Mouse (Mus musculus) neural tube, embryonic 15.5 days (tissue): ENCODE data around the gene Nfia. TPM values are rescaled to one million over a fixed set of nuclear protein-coding genes. Genes with fewer than 3 reads are reported as not detected.

Source experiments
- ATAC-seq: fragments of 200-750 bp; cut with Nextera tagmentation; 2 replicates; pipeline ENCODE4 v1.8.0; 2017; ENCODE audit warnings: mild to moderate bottlenecking, moderate TSS enrichment, moderate library complexity; ENCODE audit not compliant: low FRiP score
- H3K27ac ChIP-seq: fragments of 300-500 bp; sonication (generic); replicated peaks from 2 replicates; pipeline ENCODE4 v1.5.1; 2015; ENCODE audit warnings: mild to moderate bottlenecking, inconsistent platforms
- H3K27me3 ChIP-seq: fragments of 300-500 bp; sonication (generic); replicated peaks from 2 replicates; pipeline ENCODE4 v1.6.1; 2015; ENCODE audit warnings: inconsistent platforms
- H3K36me3 ChIP-seq: fragments of 300-500 bp; sonication (generic); 2 replicates; pipeline ENCODE4 v1.6.1; 2015; ENCODE audit warnings: inconsistent platforms
- H3K4me1 ChIP-seq: fragments of 300-500 bp; sonication (generic); 2 replicates; pipeline ENCODE4 v1.6.1; 2015; ENCODE audit warnings: inconsistent platforms
- H3K4me2 ChIP-seq: fragments of 300-500 bp; sonication (generic); 2 replicates; pipeline ENCODE4 v1.6.1; 2015; ENCODE audit warnings: inconsistent platforms, mild to moderate bottlenecking, moderate library complexity
- H3K4me3 ChIP-seq: fragments of 300-500 bp; sonication (generic); replicated peaks from 2 replicates; pipeline ENCODE4 v1.5.1; 2015; ENCODE audit warnings: mild to moderate bottlenecking, inconsistent platforms
- H3K9ac ChIP-seq: fragments of 300-500 bp; sonication (generic); replicated peaks from 2 replicates; pipeline ENCODE4 v1.6.1; 2015; ENCODE audit warnings: mild to moderate bottlenecking, inconsistent platforms
- H3K9me3 ChIP-seq: fragments of 300-500 bp; sonication (generic); replicated peaks from 2 replicates; pipeline ENCODE4 v1.6.1; 2016; ENCODE audit warnings: inconsistent platforms
- WGBS: fragments of 180-500 bp; shearing (Covaris S2); methylation state at CpG from one replicate; pipeline ENCODE4 v1.1.7; 2015; ENCODE audit warnings: mixed read lengths; 5-methylcytosine and 5-hydroxymethylcytosine counted together
- polyA plus RNA-seq: library from polyadenylated mRNA; unstranded; fragments of >200 nt; fragmentation: Nextera tagmentation; extraction: Ambion mirVana; gene quantifications from 2 replicates; pipeline ENCODE4 v1.2.1, GENCODE M21; 2015

Nfia gene
- polyA plus RNA-seq, 1 experiment from 2014 or later, result 36.0 TPM

DNA sequence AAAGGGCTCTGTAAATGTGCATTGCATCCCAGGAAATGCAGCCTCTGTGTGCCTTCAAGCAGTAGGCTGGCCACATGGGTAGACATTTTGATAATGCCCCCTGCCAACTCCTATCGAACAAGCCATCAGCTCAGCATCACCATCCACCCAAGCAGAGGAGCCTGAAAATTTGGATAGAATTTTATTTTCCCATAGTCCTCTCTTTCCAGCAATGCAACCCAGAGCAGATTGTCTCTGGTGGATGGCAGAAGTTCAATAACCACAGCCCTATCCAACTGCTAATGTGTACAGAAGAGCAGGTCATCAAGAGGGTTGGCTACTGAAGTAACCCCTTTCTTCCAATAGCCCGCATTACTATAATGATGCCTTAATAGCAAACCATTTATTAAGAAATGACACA is 237.4 kb downstream of the Nfia start:
- Histone ChIP-seq H3K36me3 (no peaks in the 10 kb centered on the region), H3K9ac (no peak overlapping the region), H3K27me3 (no peaks in the 10 kb centered on the region), H3K27ac (peak overlapping the region; percentile 4; the same call in 1 of the 2 replicates), H3K4me3 (no peak overlapping the region), H3K4me2 (no peak overlapping the region), H3K9me3 (no peaks in the 10 kb centered on the region), H3K4me1 (peaks cover 16% of the 10 kb centered on the region)
- WGBS, result 68% methylated on average over 2 of the region's 2 CpGs
- ATAC-seq, result no peak

DNA sequence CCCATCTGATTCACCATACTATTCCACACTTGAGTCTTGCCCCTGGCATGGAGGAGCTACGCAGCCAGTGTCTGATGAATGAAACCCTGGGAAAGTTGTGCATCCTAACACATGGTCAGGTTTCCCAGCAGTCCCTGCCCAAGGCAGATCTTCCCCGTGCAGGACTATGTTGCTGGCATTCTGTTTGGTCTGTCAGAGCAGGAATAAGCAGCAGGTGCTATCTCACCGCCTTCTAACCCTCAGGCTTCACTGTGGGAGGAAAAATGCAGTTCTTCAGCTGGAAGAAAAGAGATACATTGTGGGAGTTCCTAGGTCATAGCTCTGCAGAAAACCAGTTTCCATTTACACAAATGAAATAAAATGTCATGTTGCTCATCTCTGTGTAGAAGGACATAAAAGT is 247.3 kb downstream of the Nfia start:
- no peaks in the 10 kb centered on the region for H3K27me3 ChIP-seq
- no peak overlapping the region for H3K4me2 ChIP-seq
- no peak for ATAC-seq
- H3K4me1 ChIP-seq, result peaks cover 4% of the 10 kb centered on the region; the same call in 1 of the 2 replicates
- no peak overlapping the region for H3K9ac ChIP-seq
- H3K36me3 ChIP-seq, result no peaks in the 10 kb centered on the region
- H3K27ac ChIP-seq, result no peak overlapping the region
- H3K4me3 ChIP-seq, result no peak overlapping the region
- no peaks in the 10 kb centered on the region for H3K9me3 ChIP-seq
- 78% methylated on average over 3 of the region's 3 CpGs for WGBS

DNA sequence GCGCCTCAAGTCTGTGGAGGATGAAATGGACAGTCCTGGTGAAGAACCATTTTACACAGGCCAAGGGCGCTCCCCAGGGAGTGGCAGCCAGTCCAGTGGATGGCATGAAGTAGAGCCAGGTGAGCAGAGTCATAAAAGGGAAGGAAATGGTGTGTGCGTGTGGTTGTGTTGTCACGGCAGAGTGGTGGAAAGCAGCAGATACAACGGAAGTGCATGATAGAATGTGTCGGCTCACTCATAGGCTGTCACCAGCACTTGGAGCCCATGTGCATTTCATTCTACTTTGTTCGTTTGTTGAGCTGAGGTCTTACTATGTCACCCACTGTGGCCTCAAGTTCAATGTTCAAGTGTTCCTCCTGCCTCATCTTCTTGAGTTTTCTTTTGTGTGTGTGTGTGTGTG is 248.3 kb downstream of the Nfia start:
- Histone ChIP-seq H3K4me2 (no peak overlapping the region), H3K4me3 (no peak overlapping the region), H3K27me3 (no peaks in the 10 kb centered on the region), H3K27ac (no peak overlapping the region), H3K4me1 (peaks cover 4% of the 10 kb centered on the region; the same call in 1 of the 2 replicates), H3K36me3 (no peaks in the 10 kb centered on the region), H3K9me3 (no peaks in the 10 kb centered on the region), H3K9ac (no peak overlapping the region)
- WGBS, result 97% methylated on average over 7 of the region's 7 CpGs
- ATAC-seq, result no peak

DNA sequence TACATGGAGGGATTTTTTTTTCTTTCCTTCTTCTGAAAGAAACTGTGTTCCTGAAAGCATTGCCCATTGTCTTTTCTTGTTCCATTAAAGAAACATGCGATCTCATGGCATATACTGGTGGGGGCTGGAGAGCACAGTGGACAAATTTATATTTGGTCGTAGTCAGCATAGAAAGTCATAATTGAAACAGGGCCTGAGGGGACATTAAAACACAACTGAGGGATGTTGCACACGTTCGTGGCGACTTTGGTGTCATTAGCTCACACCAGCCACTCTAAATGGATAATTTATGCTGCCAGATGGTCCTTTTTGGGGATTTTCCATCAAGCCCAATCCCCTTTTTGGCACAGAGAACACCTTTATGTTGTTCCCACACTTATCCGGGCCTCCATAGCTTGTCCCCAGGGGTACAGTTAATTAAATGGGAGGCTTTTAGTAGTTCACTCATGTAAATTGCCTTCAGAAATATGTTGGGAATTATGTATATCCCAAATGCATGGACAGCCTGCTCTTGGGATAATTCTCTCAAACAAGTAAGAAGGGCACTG is 250.8 kb downstream of the Nfia start:
- WGBS, result 30% methylated on average over 6 of the region's 6 CpGs
- H3K27ac ChIP-seq, result no peak overlapping the region
- no peaks in the 10 kb centered on the region for H3K9me3 ChIP-seq
- no peaks in the 10 kb centered on the region for H3K36me3 ChIP-seq
- no peak overlapping the region for H3K9ac ChIP-seq
- no peak for ATAC-seq
- H3K4me2 ChIP-seq, result no peak overlapping the region
- peaks cover 6% of the 10 kb centered on the region; the same call in 1 of the 2 replicates for H3K4me1 ChIP-seq
- H3K4me3 ChIP-seq, result no peak overlapping the region
- no peaks in the 10 kb centered on the region for H3K27me3 ChIP-seq

DNA sequence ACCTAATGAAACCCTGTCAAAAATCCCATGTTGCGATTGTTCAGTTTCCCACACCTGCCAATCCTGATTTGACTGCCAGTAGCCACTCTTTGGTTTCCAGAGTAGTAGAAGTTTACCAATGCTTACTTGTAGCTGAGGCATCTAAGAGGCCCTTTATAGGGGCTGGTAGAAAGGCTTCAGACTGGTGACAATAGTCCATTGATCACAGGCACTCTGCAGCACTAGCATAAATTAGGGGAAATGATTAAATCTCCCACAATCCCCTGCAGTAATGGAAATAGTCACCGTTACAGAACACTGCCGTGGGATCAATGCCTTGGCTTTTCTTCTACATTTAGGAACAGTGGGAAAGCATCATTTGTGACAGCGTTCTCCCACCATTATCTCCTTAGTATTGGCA is 254.9 kb downstream of the Nfia start:
- Histone ChIP-seq H3K4me2 (no peak overlapping the region), H3K4me1 (peaks cover 6% of the 10 kb centered on the region; the same call in 1 of the 2 replicates), H3K27ac (no peak overlapping the region), H3K27me3 (no peaks in the 10 kb centered on the region), H3K9me3 (no peaks in the 10 kb centered on the region), H3K9ac (no peak overlapping the region), H3K4me3 (no peak overlapping the region), H3K36me3 (no peaks in the 10 kb centered on the region)
- WGBS, result 49% methylated on average over 4 of the region's 4 CpGs
- no peak for ATAC-seq

DNA sequence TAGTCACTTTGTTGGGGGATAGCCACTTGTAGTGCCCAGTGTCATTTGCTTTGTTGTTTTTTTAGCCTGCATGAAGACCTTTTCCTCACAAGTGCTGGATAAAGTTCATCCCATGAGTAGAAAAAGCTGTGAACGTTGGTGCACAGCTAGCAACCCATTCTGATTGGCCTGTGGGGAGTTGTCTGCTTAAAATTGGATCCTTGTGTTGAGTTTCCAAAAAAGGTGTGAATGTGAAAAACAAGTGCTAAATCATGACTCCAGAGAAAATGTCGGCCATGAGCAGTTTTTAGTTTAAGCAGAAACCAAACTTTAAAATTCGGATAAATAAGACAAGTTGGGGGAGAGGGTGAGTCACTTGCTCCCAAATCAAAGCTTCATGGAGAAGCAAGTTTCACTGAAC is 259.3 kb downstream of the Nfia start:
- no peak overlapping the region for H3K4me2 ChIP-seq
- no peaks in the 10 kb centered on the region for H3K27me3 ChIP-seq
- 73% methylated on average over 3 of the region's 3 CpGs for WGBS
- no peaks in the 10 kb centered on the region for H3K36me3 ChIP-seq
- 0 out of 2 replicates have a peak, but pooled peaks cover 2% of the 10 kb centered on the region for H3K4me1 ChIP-seq
- H3K4me3 ChIP-seq, result no peak overlapping the region
- ATAC-seq, result no peak
- no peak overlapping the region for H3K9ac ChIP-seq
- H3K27ac ChIP-seq, result no peak overlapping the region
- no peaks in the 10 kb centered on the region for H3K9me3 ChIP-seq

DNA sequence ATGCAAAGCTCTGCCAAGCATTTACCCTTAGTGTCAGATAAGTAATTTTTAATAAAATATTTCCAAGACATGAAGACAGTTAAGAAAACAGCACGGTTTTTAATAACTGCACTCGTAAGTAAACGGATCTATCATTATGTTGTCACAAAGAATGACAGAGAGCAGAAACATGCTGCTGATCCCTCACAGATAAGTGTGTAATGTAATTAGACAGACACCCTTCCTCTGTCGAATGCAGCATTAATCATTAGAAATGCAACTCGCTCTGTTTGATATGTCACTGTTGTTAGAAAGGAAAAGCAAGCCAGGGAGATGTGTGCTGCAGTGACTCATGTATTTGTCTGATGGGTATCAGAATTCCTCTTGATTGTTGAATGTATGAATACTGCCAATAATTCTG is 259.8 kb downstream of the Nfia start:
- H3K9ac ChIP-seq, result no peak overlapping the region
- WGBS, result 68% methylated on average over 5 of the region's 5 CpGs
- no peak for ATAC-seq

DNA sequence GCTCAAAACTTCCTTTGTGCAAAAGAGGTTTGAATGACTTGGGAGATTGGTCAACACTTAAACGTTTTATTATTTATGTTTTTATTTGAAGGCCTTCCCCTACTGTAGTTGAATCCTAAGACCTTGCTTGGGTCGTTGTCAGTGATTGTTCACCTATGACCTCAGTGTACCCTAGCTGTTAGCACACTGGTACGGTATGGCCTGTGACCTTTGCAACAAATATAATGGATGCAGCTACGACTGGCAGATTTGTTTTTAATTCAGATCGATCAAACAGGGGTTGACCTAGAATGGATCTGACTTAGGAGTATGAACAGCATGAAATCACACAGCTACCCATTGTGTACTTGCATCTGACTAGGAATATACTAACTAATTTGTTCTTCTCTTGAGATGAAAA is 266.6 kb downstream of the Nfia start:
- H3K9ac ChIP-seq, result no peak overlapping the region
- no peaks in the 10 kb centered on the region for H3K9me3 ChIP-seq
- WGBS, result 80% methylated on average over 5 of the region's 5 CpGs
- ATAC-seq, result no peak
- no peak overlapping the region for H3K4me2 ChIP-seq
- no peak overlapping the region for H3K4me3 ChIP-seq
- no peaks in the 10 kb centered on the region for H3K36me3 ChIP-seq
- no peaks in the 10 kb centered on the region for H3K27me3 ChIP-seq
- no peaks in the 10 kb centered on the region for H3K4me1 ChIP-seq
- H3K27ac ChIP-seq, result no peak overlapping the region

More for the DNA sequence above, 259.8 kb downstream of the Nfia start:
- H3K27ac ChIP-seq, result no peak overlapping the region
- H3K4me1 ChIP-seq, result 0 out of 2 replicates have a peak, but pooled peaks cover under 1% of the 10 kb centered on the region
- H3K4me3 ChIP-seq, result no peak overlapping the region
- no peaks in the 10 kb centered on the region for H3K27me3 ChIP-seq
- no peaks in the 10 kb centered on the region for H3K36me3 ChIP-seq
- no peak overlapping the region for H3K4me2 ChIP-seq
- H3K9me3 ChIP-seq, result no peaks in the 10 kb centered on the region

DNA sequence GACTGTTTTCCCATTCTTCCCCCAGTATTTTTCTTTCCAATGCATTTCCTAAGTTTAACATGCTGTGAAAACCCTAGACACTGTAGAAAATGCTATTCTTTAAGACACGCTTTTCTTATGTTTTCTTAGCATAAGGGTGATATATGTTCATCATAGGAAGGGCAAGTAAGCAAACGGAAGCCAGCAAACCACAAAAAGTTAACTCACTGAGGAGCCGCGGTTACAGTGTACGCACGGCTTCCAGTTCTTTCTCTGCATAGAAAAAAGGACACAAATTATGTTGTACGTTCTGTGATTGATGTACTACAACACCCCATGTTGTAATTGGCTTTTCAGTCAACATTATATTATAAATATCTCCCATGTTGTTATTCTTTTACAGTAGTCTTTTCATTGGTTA is 267.6 kb downstream of the Nfia start:
- no peaks in the 10 kb centered on the region for H3K9me3 ChIP-seq
- no peaks in the 10 kb centered on the region for H3K4me1 ChIP-seq
- no peak overlapping the region for H3K27ac ChIP-seq
- no peak overlapping the region for H3K4me3 ChIP-seq
- no peak for ATAC-seq
- H3K9ac ChIP-seq, result no peak overlapping the region
- no peak overlapping the region for H3K4me2 ChIP-seq
- WGBS, result 71% methylated on average over 7 of the region's 7 CpGs
- no peaks in the 10 kb centered on the region for H3K27me3 ChIP-seq
- H3K36me3 ChIP-seq, result no peaks in the 10 kb centered on the region

DNA sequence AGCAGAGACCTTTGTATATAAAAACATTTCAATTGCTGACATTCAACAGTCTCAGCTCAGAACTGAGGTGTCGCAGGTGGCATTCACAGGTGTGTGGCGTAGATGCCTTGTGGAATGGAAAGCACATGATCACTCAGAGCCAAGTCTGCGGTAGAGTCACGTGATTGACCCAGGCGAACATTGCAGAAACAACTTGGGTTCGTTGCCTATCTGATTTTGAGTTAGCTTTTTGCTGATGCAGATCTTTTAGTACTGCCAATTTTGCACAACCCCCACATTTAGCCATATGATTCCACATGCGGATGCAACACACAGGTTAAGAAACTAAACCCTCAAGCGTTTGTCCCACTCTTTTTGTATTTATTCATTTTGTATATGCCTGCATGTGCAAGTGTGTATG is 272.1 kb downstream of the Nfia start:
- no peak for ATAC-seq
- no peaks in the 10 kb centered on the region for H3K36me3 ChIP-seq
- WGBS, result 93% methylated on average over 8 of the region's 8 CpGs
- no peaks in the 10 kb centered on the region for H3K27me3 ChIP-seq
- H3K9ac ChIP-seq, result no peak overlapping the region
- no peak overlapping the region for H3K27ac ChIP-seq
- H3K9me3 ChIP-seq, result no peaks in the 10 kb centered on the region
- H3K4me3 ChIP-seq, result no peak overlapping the region
- H3K4me2 ChIP-seq, result no peak overlapping the region
- peaks cover 5% of the 10 kb centered on the region for H3K4me1 ChIP-seq

DNA sequence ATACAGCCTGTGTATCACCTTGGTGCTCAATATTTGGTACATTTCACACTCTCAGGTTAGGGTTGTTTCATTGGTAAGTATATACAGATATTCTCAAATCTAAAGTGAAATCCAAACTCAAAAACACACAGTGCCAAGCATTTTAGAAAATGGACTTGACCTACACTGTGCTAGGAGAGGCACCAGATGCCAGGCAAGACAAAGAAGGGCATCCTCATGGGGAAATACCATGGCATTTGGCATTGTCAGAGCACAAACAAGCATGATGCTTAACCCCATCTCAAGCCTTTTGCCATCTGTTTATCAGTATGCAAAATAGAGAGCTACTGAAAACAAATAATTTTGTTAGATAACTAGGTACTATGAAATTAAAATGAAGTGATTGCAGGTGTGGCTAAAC is 274.8 kb downstream of the Nfia start:
- no peak overlapping the region for H3K4me3 ChIP-seq
- no peaks in the 10 kb centered on the region for H3K9me3 ChIP-seq
- H3K36me3 ChIP-seq, result no peaks in the 10 kb centered on the region
- H3K27me3 ChIP-seq, result no peaks in the 10 kb centered on the region
- H3K27ac ChIP-seq, result no peak overlapping the region
- H3K4me2 ChIP-seq, result no peak overlapping the region
- H3K4me1 ChIP-seq, result peaks cover 21% of the 10 kb centered on the region
- H3K9ac ChIP-seq, result no peak overlapping the region
- ATAC-seq, result no peak

DNA sequence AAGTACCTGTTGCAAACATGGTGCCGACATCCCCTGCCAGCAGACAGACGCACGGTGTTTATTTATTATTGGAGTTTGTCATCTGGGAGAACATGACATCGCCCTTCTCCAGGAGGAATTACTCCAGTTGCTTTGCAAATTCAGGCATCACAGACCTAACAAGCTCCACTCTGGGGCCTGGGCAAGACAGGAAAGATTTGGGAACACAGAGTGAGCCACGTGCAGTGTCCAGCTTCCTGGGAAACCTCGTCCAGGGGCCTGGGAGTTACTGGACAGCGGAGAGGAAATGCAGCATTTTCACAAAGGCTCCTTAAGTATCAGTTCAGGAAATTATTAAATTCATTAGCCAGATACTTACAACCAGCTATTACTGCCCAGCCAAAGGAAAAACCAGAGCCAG is 277.1 kb downstream of the Nfia start:
- Histone ChIP-seq H3K4me2 (no peak overlapping the region), H3K36me3 (no peaks in the 10 kb centered on the region), H3K27ac (peak overlapping the region; percentile 43; the same call in 1 of the 2 replicates), H3K9ac (no peak overlapping the region), H3K4me3 (no peak overlapping the region), H3K4me1 (peaks cover 21% of the 10 kb centered on the region), H3K9me3 (no peaks in the 10 kb centered on the region), H3K27me3 (no peaks in the 10 kb centered on the region)
- no peak for ATAC-seq
- 41% methylated on average over 7 of the region's 7 CpGs for WGBS
